ENCODE assay signal across 27 mouse cellular contexts in the genomic region with DNA sequence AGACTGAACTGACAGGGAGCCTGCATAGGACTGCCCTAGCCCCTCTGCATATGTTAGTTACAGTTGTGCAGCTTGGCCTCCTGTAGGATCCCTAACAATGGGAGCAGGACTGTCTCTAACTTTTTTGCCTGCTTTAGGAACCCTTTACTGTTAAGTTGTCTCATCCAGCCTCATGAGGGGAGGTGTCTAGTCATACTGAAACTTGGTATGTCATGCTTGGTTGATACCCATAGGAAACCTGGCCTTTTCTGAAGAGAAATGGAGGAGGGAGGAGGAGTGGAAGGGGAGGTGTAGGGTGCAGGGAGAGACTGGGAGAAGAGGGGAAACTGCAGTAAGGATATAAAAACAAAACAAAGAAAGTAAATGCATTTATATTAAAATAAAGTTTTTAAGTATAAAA.
"Had no signal": no experiment of that assay in that cellular context is flagged by ENCODE, and none has a peak within 500 bp of the region (broad histone marks: within the 10 kb centered on the region; RNA-seq: fewer than 3 reads in every experiment).

No protein-coding gene starts in this region.

- DNase-seq: gastrocnemius, adult 2 months; gastrocnemius, postnatal 10 days; gastrocnemius, postnatal 25 days; heart, adult 18-20 months; heart, postnatal 10 days; heart, postnatal 4 days; kidney, adult 11 months; kidney, adult 2 months; kidney, adult 9 months; kidney, postnatal 14 days; kidney, postnatal 36 days; layer of hippocampus, adult 9-11 months; layer of hippocampus, postnatal 36 days; left cerebral cortex, postnatal 4 days; liver; liver, embryonic 13.5 days had no signal

- H3K9ac ChIP-seq: heart, embryonic 12.5 days; hindbrain, embryonic 12.5 days; hindbrain, embryonic 14.5 days; kidney, embryonic 15.5 days; limb, embryonic 12.5 days; liver, embryonic 13.5 days had no signal

- H3K4me3 ChIP-seq: gastrocnemius, adult 2 months; heart, embryonic 10.5 days; heart, embryonic 12.5 days; hindbrain, embryonic 10.5 days; hindbrain, embryonic 12.5 days; kidney, embryonic 15.5 days; limb, embryonic 12.5 days; liver, embryonic 13.5 days had no signal

- H3K27ac ChIP-seq: gastrocnemius, adult 2 months; heart, embryonic 10.5 days; hindbrain, embryonic 10.5 days; hindbrain, embryonic 12.5 days; hindbrain, embryonic 14.5 days; kidney, embryonic 15.5 days; kidney, postnatal 0 days; limb, embryonic 12.5 days; liver, embryonic 13.5 days had no signal

- H3K4me2 ChIP-seq: heart, embryonic 12.5 days; hindbrain, embryonic 12.5 days; hindbrain, embryonic 14.5 days; kidney, embryonic 15.5 days; limb, embryonic 12.5 days; liver, embryonic 11.5 days; liver, embryonic 13.5 days had no signal

- H3K9me3 ChIP-seq: heart, embryonic 10.5 days; heart, embryonic 12.5 days; hindbrain, embryonic 10.5 days; hindbrain, embryonic 12.5 days; kidney, embryonic 15.5 days; limb, embryonic 12.5 days; liver, embryonic 13.5 days had no signal

- H3K4me1 ChIP-seq: hindbrain, embryonic 12.5 days; kidney, embryonic 15.5 days; limb, embryonic 12.5 days had no signal

- H3K27me3 ChIP-seq: heart, embryonic 12.5 days; hindbrain, embryonic 12.5 days; kidney, embryonic 15.5 days; limb, embryonic 12.5 days; liver, embryonic 13.5 days had no signal

- ATAC-seq: hindbrain, embryonic 16.5 days; intestine, embryonic 16.5 days had no signal
